Mouse (Mus musculus) adrenal gland, postnatal 10 days (tissue): ENCODE data around the gene Drc7. TPM values are rescaled to one million over a fixed set of nuclear protein-coding genes. Genes with fewer than 3 reads are reported as not detected.

Source experiments
- total RNA-seq, 2 experiments: library from RNA; stranded (reverse); gene quantifications; 2 replicates each; pipeline ENCODE4 v1.2.3; 2021

Gene Drc7
- total RNA-seq, 2 experiments from 2014 or later, result not detected

Other genes starting within 250 kb of the Drc7 start
- under 1 TPM in 1 of 2 experiments, not detected in 1; 0.96 TPM for gene Ccl17, start 244.7 kb upstream of the Drc7 start, total RNA-seq
- gene Coq9, start 216.8 kb upstream of the Drc7 start, total RNA-seq, result 100 to 1,000 TPM; 270 to 345 TPM
- 100 to 1,000 TPM; 101 to 127 TPM for gene Ciapin1, start 216.7 kb upstream of the Drc7 start, total RNA-seq
- gene Polr2c, start 197.7 kb upstream of the Drc7 start, total RNA-seq, result 10 to 100 TPM; 56.7 to 64.3 TPM
- gene Dok4, start 178.8 kb upstream of the Drc7 start, total RNA-seq, result 10 to 100 TPM; 26.3 to 26.7 TPM
- 10 to 100 TPM; 11.0 to 11.7 TPM for gene Ccdc102a, start 137.0 kb upstream of the Drc7 start, total RNA-seq
- under 1 TPM; 0.27 to 0.82 TPM for gene Adgrg5, start 131.4 kb upstream of the Drc7 start, total RNA-seq
- 10 to 100 TPM; 35.9 to 48.9 TPM for gene Adgrg1, start 80.4 kb upstream of the Drc7 start, total RNA-seq
- 1 to 10 TPM; 4.0 to 4.5 TPM for gene Adgrg3, start 37.4 kb upstream of the Drc7 start, total RNA-seq
- 10 to 100 TPM in 1 of 2 experiments, 1 to 10 TPM in 1; 9.4 to 16.1 TPM for gene Katnb1, start 26.1 kb downstream of the Drc7 start, total RNA-seq
- gene Kifc3, start 147.7 kb downstream of the Drc7 start, total RNA-seq, result 10 to 100 TPM; 80.0 to 89.0 TPM